Mouse (Mus musculus) liver, adult 2 months (tissue): ENCODE results near the gene Pih1d3. TPM values are rescaled to one million over a fixed set of nuclear protein-coding genes. Genes with fewer than 3 reads are reported as not detected.

Experiments used
- DNase-seq: peaks from one replicate; pipeline ENCODE4 v3.0.0-alpha.2; 2011; ENCODE audit warnings: low read depth, low spot score; ENCODE audit errors: extremely low read depth
- H3K27ac ChIP-seq: fragments of 200-500 bp; replicated peaks from 2 replicates; pipeline ENCODE4 v1.5.1; 2012; ENCODE audit warnings: low read depth, mild to moderate bottlenecking, control low read depth, inconsistent platforms, low read length; ENCODE audit not compliant: insufficient read depth
- H3K27me3 ChIP-seq: fragments of 200-500 bp; 2 replicates; pipeline ENCODE4 v1.6.1; 2012; ENCODE audit warnings: mild to moderate bottlenecking, moderate library complexity, low read length, inconsistent platforms; ENCODE audit not compliant: control insufficient read depth, insufficient read depth
- H3K36me3 ChIP-seq: fragments of 200-500 bp; 2 replicates; pipeline ENCODE4 v1.6.1; 2012; ENCODE audit warnings: low read length, inconsistent platforms; ENCODE audit not compliant: control insufficient read depth, insufficient read depth
- H3K4me1 ChIP-seq: fragments of 200-500 bp; 2 replicates; pipeline ENCODE4 v1.6.1; 2011; ENCODE audit warnings: low read length; ENCODE audit not compliant: control insufficient read depth, insufficient read depth
- H3K4me3 ChIP-seq: fragments of 200-500 bp; 2 replicates; pipeline ENCODE4 v1.5.1; 2011; ENCODE audit warnings: low read depth, mild to moderate bottlenecking, control low read depth, low read length, moderate library complexity; ENCODE audit not compliant: insufficient read depth
- H3K79me2 ChIP-seq: fragments of 200-500 bp; 2 replicates; pipeline ENCODE4 v1.6.1; 2012; ENCODE audit warnings: inconsistent platforms, mild to moderate bottlenecking, low read length, moderate library complexity; ENCODE audit not compliant: control insufficient read depth, insufficient read depth
- H3K9ac ChIP-seq: fragments of 200-500 bp; 2 replicates; pipeline ENCODE4 v1.6.1; 2012; ENCODE audit warnings: low read depth, mild to moderate bottlenecking, control low read depth, inconsistent platforms, low read length
- CTCF ChIP-seq: fragments of 200-500 bp; IDR thresholded peaks from 2 replicates; pipeline ENCODE4 v1.5.1; 2011; ENCODE audit warnings: low read depth, low read length, control low read depth
- POLR2A ChIP-seq: fragments of 200-500 bp; IDR thresholded peaks from 2 replicates; pipeline ENCODE4 v1.6.1; 2011; ENCODE audit warnings: low read length, control low read depth; ENCODE audit not compliant: insufficient read depth; ENCODE audit errors: extremely low read depth
- WGBS: fragments of 180-500 bp; shearing (Covaris S2); methylation state at CpG from one replicate; pipeline ENCODE4 v1.1.7; 2018; 5-methylcytosine and 5-hydroxymethylcytosine counted together
- polyA plus RNA-seq: library from polyadenylated mRNA; depleted of rRNA; stranded (reverse); fragments of >200 nt; gene quantifications from 2 replicates; pipeline ENCODE4 v1.2.3, GENCODE M21; 2012; rRNA removed
- total RNA-seq: library from RNA; depleted of rRNA; stranded (reverse); fragments of >200 nt; gene quantifications from 2 replicates; pipeline ENCODE4 v1.2.3, GENCODE M21; 2014; rRNA removed

Pih1d3 gene
- total and polyA plus RNA-seq, 2 experiments: not detected

DNA sequence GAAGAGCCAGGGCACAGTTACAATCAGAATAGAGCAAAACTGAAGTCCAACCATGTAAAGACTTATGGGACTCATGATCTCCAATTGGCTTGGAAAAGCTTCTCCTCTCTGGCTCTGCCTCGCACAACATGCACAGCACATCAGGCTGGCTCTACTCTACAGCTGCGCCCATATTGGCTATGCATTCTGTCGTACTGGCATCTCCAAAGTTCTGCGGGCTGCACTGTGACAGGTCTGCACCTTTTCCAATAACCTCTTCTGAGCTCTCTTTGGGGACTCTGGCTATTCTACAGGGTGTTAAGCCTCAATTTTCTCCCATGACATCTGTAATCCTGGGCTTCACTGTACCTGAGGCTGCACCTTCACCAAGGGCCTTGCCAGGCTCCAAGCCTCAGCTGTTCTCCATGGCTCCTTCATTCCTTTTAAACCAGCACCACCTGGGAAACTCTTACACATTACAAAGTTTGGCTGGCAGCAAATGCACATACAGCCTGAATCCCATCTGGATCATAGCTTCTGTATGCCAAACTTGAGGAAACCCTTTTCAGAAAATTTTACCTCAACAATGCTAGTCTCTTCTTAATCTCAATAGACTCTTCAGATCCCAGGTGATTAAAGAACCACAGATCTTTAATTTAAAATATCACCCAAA, 1.9 kb upstream of the Pih1d3 start:
- Histone ChIP-seq H3K27ac (no peak overlapping the region), H3K9ac (no peak overlapping the region), H3K79me2 (no peaks in the 10 kb centered on the region), H3K27me3 (no peaks in the 10 kb centered on the region), H3K36me3 (no peaks in the 10 kb centered on the region), H3K4me3 (no peak overlapping the region), H3K4me1 (no peaks in the 10 kb centered on the region)
- DNase-seq: no peak
- 87% methylated on average over 4 of the region's 4 CpGs for WGBS
- no peak for TF ChIP-seq CTCF
- no peak for TF ChIP-seq POLR2A

DNA sequence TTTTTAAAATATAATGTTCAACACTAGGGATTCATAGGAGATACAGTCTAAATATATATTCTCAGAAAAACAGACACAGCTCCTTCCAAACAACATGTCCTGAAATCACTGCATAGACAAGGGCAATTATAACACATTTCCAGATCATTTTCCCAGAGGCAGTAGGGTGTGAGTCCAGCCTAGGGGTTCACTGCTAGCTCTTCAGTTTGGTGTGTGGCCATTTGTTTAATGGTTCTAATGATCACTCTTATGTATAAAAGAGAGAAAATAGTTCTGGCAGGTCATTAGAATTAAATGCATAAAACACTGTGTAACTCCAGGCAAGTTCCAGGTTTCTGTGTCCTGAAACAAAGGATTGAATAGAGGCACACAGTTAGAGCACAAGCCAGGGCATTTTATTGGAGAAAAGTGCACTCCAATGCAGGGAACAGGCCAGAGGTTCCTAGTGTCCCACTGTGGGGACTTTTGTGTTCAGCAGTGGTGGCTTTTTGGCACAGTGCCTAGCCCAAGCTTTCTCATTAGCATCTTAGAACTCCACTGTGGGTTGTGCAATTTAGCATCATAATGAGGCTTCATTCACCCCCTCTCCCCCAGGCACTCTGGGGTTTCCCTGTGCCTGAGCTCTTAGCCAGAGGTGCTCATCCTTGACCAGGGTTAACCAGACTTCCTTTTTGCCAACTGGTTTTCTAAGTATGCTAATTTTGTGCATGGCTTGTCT, 10.8 kb downstream of the Pih1d3 start:
- Histone ChIP-seq H3K36me3 (no peaks in the 10 kb centered on the region), H3K27me3 (no peaks in the 10 kb centered on the region), H3K27ac (no peak overlapping the region), H3K9ac (no peak overlapping the region), H3K4me3 (no peak overlapping the region), H3K4me1 (no peaks in the 10 kb centered on the region), H3K79me2 (no peaks in the 10 kb centered on the region)
- DNase-seq: no peak
- no peak for TF ChIP-seq POLR2A
- no peak for TF ChIP-seq CTCF

DNA sequence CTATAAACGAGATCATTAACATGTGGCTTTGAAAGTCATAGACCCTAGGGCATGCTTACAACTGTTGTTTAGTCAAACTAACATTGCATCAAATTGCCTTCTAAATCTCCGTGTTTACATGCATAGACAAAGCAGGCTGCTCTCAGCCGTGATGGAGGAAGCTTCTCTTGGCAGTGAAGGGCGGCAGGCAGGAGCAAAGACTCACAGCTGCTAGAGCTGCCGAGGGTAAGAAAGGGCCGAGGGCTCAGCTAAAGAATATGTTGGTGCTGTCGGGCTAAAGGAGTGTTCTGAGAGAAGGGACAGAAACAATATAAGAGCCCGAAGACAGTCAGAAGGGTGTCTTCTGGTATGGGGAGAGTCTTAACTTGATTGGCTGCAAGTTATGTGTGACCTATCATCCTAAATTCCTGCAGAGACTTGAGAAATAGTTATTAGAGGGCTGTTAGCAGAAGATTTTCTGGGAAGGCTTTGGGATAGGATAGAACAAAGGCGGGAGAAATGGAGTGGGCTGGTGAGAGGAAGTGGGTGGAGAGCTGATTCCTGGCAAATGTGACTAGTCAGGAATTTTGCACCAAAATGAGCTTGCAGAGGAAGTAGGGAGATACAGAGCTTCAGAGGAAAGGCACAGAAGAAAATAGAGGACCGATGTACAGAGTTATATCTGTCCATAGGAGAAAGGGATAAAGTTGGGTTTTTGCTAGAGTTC, 37.7 kb downstream of the Pih1d3 start:
- no peaks in the 10 kb centered on the region for H3K36me3 ChIP-seq
- no peaks in the 10 kb centered on the region for H3K27me3 ChIP-seq
- no peak for TF ChIP-seq POLR2A
- no peak for TF ChIP-seq CTCF
- no peak for DNase-seq
- WGBS: 62% methylated on average over 10 of the region's 10 CpGs
- H3K27ac ChIP-seq: no peak overlapping the region
- no peak overlapping the region for H3K9ac ChIP-seq
- no peak overlapping the region for H3K4me3 ChIP-seq
- H3K79me2 ChIP-seq: no peaks in the 10 kb centered on the region
- H3K4me1 ChIP-seq: no peaks in the 10 kb centered on the region

Other genes starting within 250 kb of the Pih1d3 start
- gene AC153137.1, start 244.9 kb upstream of the Pih1d3 start, total RNA-seq: not detected in 2 replicates
- not detected in 2 replicates for gene AC153137.1, start 244.9 kb upstream of the Pih1d3 start, polyA plus RNA-seq
- not detected in 2 replicates for gene Lgsn, start 46.4 kb upstream of the Pih1d3 start, total RNA-seq
- not detected in 2 replicates for gene Lgsn, start 46.4 kb upstream of the Pih1d3 start, polyA plus RNA-seq
- 0.55 TPM in 1 of 2 replicates, not detected in the other for gene 4931428L18Rik, start 154 bp upstream of the Pih1d3 start, total RNA-seq
- 0.14 and 0.31 TPM in 2 replicates for gene 4931428L18Rik, start 154 bp upstream of the Pih1d3 start, polyA plus RNA-seq